Comparison of ENCODE assay signal across 7 mouse cellular contexts in the genomic region with DNA sequence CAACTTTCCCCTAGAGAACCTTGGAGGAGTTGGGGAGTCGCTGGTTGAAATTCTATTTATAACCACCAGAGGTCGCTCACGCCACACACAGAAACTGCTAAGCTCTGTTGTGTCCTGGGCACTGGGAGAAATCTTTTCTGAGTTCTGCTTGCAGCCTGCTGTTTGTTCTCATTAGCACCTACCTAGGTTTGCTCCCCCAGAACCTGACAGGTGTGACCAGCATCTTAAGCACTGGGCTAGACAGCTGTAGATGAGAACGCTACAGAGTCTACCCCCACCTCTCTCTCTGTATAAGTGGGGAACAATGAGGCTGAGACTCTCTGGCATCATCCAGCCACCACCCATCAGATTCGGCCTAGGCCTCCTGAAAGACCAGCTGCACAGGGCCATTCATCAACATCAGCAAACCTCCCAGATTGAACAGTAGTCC. TPM values are rescaled to one million over a fixed set of nuclear protein-coding genes. Genes with fewer than 3 reads are reported as not detected.
A peak's percentile ranks its signal among the peaks of the same experiment; 100 is the strongest.
DNase-seq lines count a peak whose midpoint lies in the region; ATAC-seq and TF ChIP-seq lines count a peak whose summit lies in the region.

No protein-coding gene starts in this region.

- ATAC-seq in forebrain, embryonic 13.5 days: peak; percentile 66

- TF ChIP-seq POLR2A in spleen, adult 2 months (IDR thresholded peaks at IDR 0.05; ENCODE audit: low read depth, low read length): no peak

- WGBS in spleen, adult 2 months: 32% methylated on average over 5 of the region's 5 CpGs
- 14% methylated on average over 5 of the region's 5 CpGs for WGBS in forebrain, embryonic 13.5 days

- H3K9ac ChIP-seq in forebrain, embryonic 13.5 days: no peak overlapping the region

- H3K9me3 ChIP-seq in forebrain, embryonic 13.5 days (replicated peaks): 0 out of 2 replicates have a peak, but pooled peaks cover 2% of the 10 kb centered on the region

- H3K4me3 ChIP-seq in spleen, adult 2 months (ENCODE audit: extremely low read depth, insufficient read depth, insufficient read length): no peak overlapping the region
- no peak overlapping the region for H3K4me3 ChIP-seq in forebrain, embryonic 13.5 days

- H3K36me3 ChIP-seq in spleen, adult 2 months (ENCODE audit: control insufficient read depth, insufficient read depth, low read length): no peaks in the 10 kb centered on the region
- no peaks in the 10 kb centered on the region for H3K36me3 ChIP-seq in forebrain, embryonic 13.5 days (ENCODE audit: poor library complexity, severe bottlenecking)

- TF ChIP-seq CTCF in spleen, adult 2 months (IDR thresholded peaks at IDR 0.05; ENCODE audit: extremely low read depth, insufficient read depth, insufficient read length, insufficient replicate concordance): peak; percentile 72; the same call in 1 of the 2 replicates

- no peaks in the 10 kb centered on the region for H3K4me1 ChIP-seq in spleen, adult 2 months (ENCODE audit: control insufficient read depth, insufficient read depth, insufficient read length)
- H3K4me1 ChIP-seq in forebrain, embryonic 13.5 days: no peaks in the 10 kb centered on the region

- H3K4me2 ChIP-seq in forebrain, embryonic 13.5 days: no peak overlapping the region

- no peaks in the 10 kb centered on the region for H3K27me3 ChIP-seq in spleen, adult 2 months (ENCODE audit: control insufficient read depth, insufficient read depth, low read length)
- 0 out of 2 replicates have a peak, but pooled peaks cover 4% of the 10 kb centered on the region for H3K27me3 ChIP-seq in forebrain, embryonic 13.5 days

- H3K27ac ChIP-seq in spleen, adult 2 months (ENCODE audit: insufficient read depth, low read length): no peak overlapping the region
- no peak overlapping the region for H3K27ac ChIP-seq in forebrain, embryonic 13.5 days

- DNase-seq in spleen, adult 2 months (ENCODE audit: low read depth in 1 of 2, low spot score in 2 of 2): peak in 1 of 2 experiments; percentile 35
- no peak for DNase-seq in spleen, adult 12 weeks (ENCODE audit: low spot score)
- peak; percentile 82 for DNase-seq in brain, adult 2 months (ENCODE audit: low read depth, low spot score)
- peak; percentile 44 for DNase-seq in kidney, adult 9 months
- DNase-seq in lung, postnatal 10 days: peak; percentile 50
- DNase-seq in right cerebral cortex, adult 2 months (ENCODE audit: low spot score in 2 of 2): peak; percentile 62 to 63

RNA-seq across cellular contexts. Expression of a gene that starts 17.1 kb away (rescaled TPM):
- polyA plus RNA-seq in spleen, adult 2 months (2012; rRNA removed): 66.8 and 67.9 TPM in 2 replicates
- 11.0 and 12.6 TPM in 2 replicates for polyA plus RNA-seq in forebrain, embryonic 13.5 days (2015; fragmentation: Nextera tagmentation; extraction: Ambion mirVana)
